Mouse (Mus musculus) liver, embryonic 15.5 days (tissue): Measurements from ENCODE around the gene Nfe2l2. TPM values are rescaled to one million over a fixed set of nuclear protein-coding genes. Genes with fewer than 3 reads are reported as not detected.
"Not testable (repeated sequence)": the region's sequence is repeated elsewhere in the genome, so short reads cannot be mapped to it uniquely, and the experiment has no call there.

ENCODE experiments used
- ATAC-seq: fragments of 200-750 bp; cut with Nextera tagmentation; 2 replicates; pipeline ENCODE4 v1.8.0; 2017; ENCODE audit warnings: moderate number of reproducible peaks, mild to moderate bottlenecking, moderate library complexity; ENCODE audit not compliant: insufficient read depth
- H3K27ac ChIP-seq: fragments of 300-500 bp; sonication (generic); replicated peaks from 2 replicates; pipeline ENCODE4 v1.5.1; 2015; ENCODE audit warnings: mild to moderate bottlenecking, inconsistent platforms
- H3K27me3 ChIP-seq: fragments of 300-500 bp; sonication (generic); 2 replicates; pipeline ENCODE4 v1.6.1; 2015; ENCODE audit warnings: mild to moderate bottlenecking, inconsistent platforms
- H3K36me3 ChIP-seq: fragments of 300-500 bp; sonication (generic); replicated peaks from 2 replicates; pipeline ENCODE4 v1.6.1; 2015; ENCODE audit warnings: moderate library complexity, mild to moderate bottlenecking, inconsistent platforms
- H3K4me1 ChIP-seq: fragments of 300-500 bp; sonication (generic); replicated peaks from 2 replicates; pipeline ENCODE4 v1.6.1; 2015; ENCODE audit warnings: inconsistent platforms
- H3K4me2 ChIP-seq: fragments of 300-500 bp; sonication (generic); 2 replicates; pipeline ENCODE4 v1.6.1; 2015; ENCODE audit warnings: moderate library complexity, mild to moderate bottlenecking, inconsistent platforms
- H3K4me3 ChIP-seq: fragments of 300-500 bp; sonication (generic); replicated peaks from 2 replicates; pipeline ENCODE4 v1.5.1; 2015; ENCODE audit warnings: mild to moderate bottlenecking, inconsistent platforms
- H3K9ac ChIP-seq: fragments of 300-500 bp; sonication (generic); 2 replicates; pipeline ENCODE4 v1.6.1; 2015; ENCODE audit warnings: moderate library complexity, mild to moderate bottlenecking, inconsistent platforms
- H3K9me3 ChIP-seq: fragments of 300-500 bp; sonication (generic); replicated peaks from 2 replicates; pipeline ENCODE4 v1.6.1; 2016; ENCODE audit warnings: inconsistent platforms
- WGBS: fragments of 180-500 bp; shearing (Covaris S2); methylation state at CpG from one replicate; pipeline ENCODE4 v1.1.7; 2015; ENCODE audit warnings: mixed read lengths; ENCODE audit not compliant: insufficient replicate concordance; 5-methylcytosine and 5-hydroxymethylcytosine counted together
- polyA plus RNA-seq: library from polyadenylated mRNA; unstranded; fragments of >200 nt; fragmentation: Nextera tagmentation; extraction: Ambion mirVana; gene quantifications from 2 replicates; pipeline ENCODE4 v1.2.1, GENCODE M21; 2015

Nfe2l2 gene
- polyA plus RNA-seq, 1 experiment from 2014 or later, result 37.1 TPM

- 69% methylated on average over 8 of the region's 8 CpGs for WGBS
- H3K4me2 ChIP-seq, result no peak overlapping the region
- no peaks in the 10 kb centered on the region for H3K9me3 ChIP-seq
- peaks cover 6% of the 10 kb centered on the region for H3K4me1 ChIP-seq
- no peaks in the 10 kb centered on the region for H3K36me3 ChIP-seq
- no peaks in the 10 kb centered on the region for H3K27me3 ChIP-seq
- ATAC-seq, result peak; percentile 44
- no peak overlapping the region for H3K4me3 ChIP-seq
- no peak overlapping the region for H3K9ac ChIP-seq
- peak overlapping the region; percentile 53; the same call in 1 of the 2 replicates for H3K27ac ChIP-seq
Observed at GRCm38 (mm10) chr2:75642795-75643550, 61.5 kb downstream of the Nfe2l2 start.

- H3K27me3 ChIP-seq, H3K36me3 ChIP-seq, H3K27ac ChIP-seq, ATAC-seq, H3K4me2 ChIP-seq, H3K4me3 ChIP-seq, H3K9ac ChIP-seq, H3K9me3 ChIP-seq, H3K4me1 ChIP-seq: not testable (repeated sequence)
- WGBS, result 19% methylated on average over 4 of the region's 4 CpGs
Observed at GRCm38 (mm10) chr2:75642312-75642711, 62.1 kb downstream of the Nfe2l2 start.

- 0 out of 2 replicates have a peak overlapping the region, but pooled peaks have one; percentile 26 for H3K4me3 ChIP-seq
- WGBS, result 16% methylated on average over 12 of the region's 12 CpGs
Observed at GRCm38 (mm10) chr2:75639535-75639934, 64.9 kb downstream of the Nfe2l2 start.

GRCm38 (mm10) chr2:75637822-75638221 lies 66.6 kb downstream of the Nfe2l2 start:
- H3K27ac ChIP-seq, result peak overlapping the region; percentile 42; the same call in 1 of the 2 replicates

More at GRCm38 (mm10) chr2:75639535-75639934, 64.9 kb downstream of the Nfe2l2 start:
- not testable (repeated sequence) for ATAC-seq, H3K4me1 ChIP-seq, H3K9me3 ChIP-seq, H3K9ac ChIP-seq, H3K36me3 ChIP-seq, H3K27me3 ChIP-seq
- Histone ChIP-seq H3K27ac (peak overlapping the region; percentile 51; the same call in 1 of the 2 replicates), H3K4me2 (peak overlapping the region; percentile 52)

GRCm38 (mm10) chr2:75637361-75637760 lies 67.1 kb downstream of the Nfe2l2 start:
- no peaks in the 10 kb centered on the region for H3K36me3 ChIP-seq
- no peak overlapping the region for H3K27ac ChIP-seq
- H3K4me1 ChIP-seq, result 0 out of 2 replicates have a peak, but pooled peaks cover 4% of the 10 kb centered on the region
- ATAC-seq, result no peak
- H3K9me3 ChIP-seq, result no peaks in the 10 kb centered on the region
- H3K4me2 ChIP-seq, result no peak overlapping the region
- no peak overlapping the region for H3K9ac ChIP-seq
- H3K27me3 ChIP-seq, result no peaks in the 10 kb centered on the region
- no peak overlapping the region for H3K4me3 ChIP-seq

More at GRCm38 (mm10) chr2:75637822-75638221, 66.6 kb downstream of the Nfe2l2 start:
- not testable (repeated sequence) for H3K36me3 ChIP-seq, H3K27me3 ChIP-seq, ATAC-seq, H3K9me3 ChIP-seq, H3K9ac ChIP-seq, H3K4me3 ChIP-seq, H3K4me2 ChIP-seq, H3K4me1 ChIP-seq
- WGBS, result 72% methylated on average over 6 of the region's 6 CpGs

GRCm38 (mm10) chr2:75637055-75637304 lies 67.5 kb downstream of the Nfe2l2 start:
- H3K27ac ChIP-seq, H3K27me3 ChIP-seq, H3K4me3 ChIP-seq, H3K4me2 ChIP-seq, H3K36me3 ChIP-seq, ATAC-seq, H3K4me1 ChIP-seq, H3K9me3 ChIP-seq, H3K9ac ChIP-seq: not testable (repeated sequence)
- 89% methylated on average over 2 of the region's 2 CpGs for WGBS

GRCm38 (mm10) chr2:75636261-75637054 lies 68.0 kb downstream of the Nfe2l2 start:
- Histone ChIP-seq H3K9me3 (no peaks in the 10 kb centered on the region), H3K27me3 (no peaks in the 10 kb centered on the region), H3K4me2 (no peak overlapping the region), H3K4me1 (0 out of 2 replicates have a peak, but pooled peaks cover 8% of the 10 kb centered on the region), H3K9ac (no peak overlapping the region), H3K4me3 (no peak overlapping the region), H3K36me3 (no peaks in the 10 kb centered on the region), H3K27ac (no peak overlapping the region)
- no peak for ATAC-seq
- 51% methylated on average over 6 of the region's 6 CpGs for WGBS

- 77% methylated on average over 14 of the region's 14 CpGs for WGBS
- not testable (repeated sequence) for H3K27me3 ChIP-seq
Observed at GRCm38 (mm10) chr2:75634431-75634830, 70.0 kb downstream of the Nfe2l2 start.

GRCm38 (mm10) chr2:75633784-75634183 lies 70.7 kb downstream of the Nfe2l2 start:
- WGBS, result 71% methylated on average over 5 of the region's 5 CpGs
- no peak overlapping the region for H3K9ac ChIP-seq
- H3K27me3 ChIP-seq, result no peaks in the 10 kb centered on the region; the same call in 1 of the 2 replicates
- 0 out of 2 replicates have a peak, but pooled peaks cover 8% of the 10 kb centered on the region for H3K4me1 ChIP-seq
- H3K36me3 ChIP-seq, result no peaks in the 10 kb centered on the region
- ATAC-seq, result 0 out of 2 replicates have a peak, but pooled peaks have one; percentile 25
- no peak overlapping the region for H3K27ac ChIP-seq
- H3K4me3 ChIP-seq, result no peak overlapping the region
- H3K9me3 ChIP-seq, result no peaks in the 10 kb centered on the region
- H3K4me2 ChIP-seq, result no peak overlapping the region

More at GRCm38 (mm10) chr2:75634431-75634830, 70.0 kb downstream of the Nfe2l2 start:
- H3K4me1 ChIP-seq, H3K27ac ChIP-seq, H3K4me3 ChIP-seq, H3K4me2 ChIP-seq, H3K9me3 ChIP-seq, H3K36me3 ChIP-seq, H3K9ac ChIP-seq, ATAC-seq: not testable (repeated sequence)

- Histone ChIP-seq H3K4me3 (no peak overlapping the region), H3K27me3 (no peaks in the 10 kb centered on the region; the same call in 1 of the 2 replicates), H3K9ac (no peak overlapping the region), H3K4me1 (0 out of 2 replicates have a peak, but pooled peaks cover 8% of the 10 kb centered on the region), H3K4me2 (no peak overlapping the region), H3K9me3 (no peaks in the 10 kb centered on the region), H3K27ac (no peak overlapping the region), H3K36me3 (no peaks in the 10 kb centered on the region)
- 52% methylated on average over 6 of the region's 6 CpGs for WGBS
- ATAC-seq, result no peak
Observed at GRCm38 (mm10) chr2:75633381-75633780, 71.1 kb downstream of the Nfe2l2 start.

GRCm38 (mm10) chr2:75632721-75633181 lies 71.7 kb downstream of the Nfe2l2 start:
- Histone ChIP-seq H3K27me3 (no peaks in the 10 kb centered on the region; the same call in 1 of the 2 replicates), H3K9ac (no peak overlapping the region), H3K4me2 (no peak overlapping the region), H3K4me3 (no peak overlapping the region), H3K36me3 (no peaks in the 10 kb centered on the region), H3K27ac (0 out of 2 replicates have a peak overlapping the region, but pooled peaks have one; percentile 24), H3K4me1 (0 out of 2 replicates have a peak, but pooled peaks cover 6% of the 10 kb centered on the region), H3K9me3 (no peaks in the 10 kb centered on the region)
- WGBS, result 69% methylated on average over 12 of the region's 12 CpGs
- ATAC-seq, result no peak
